ENCODE assay signal across 27 mouse cellular contexts in genomic region chr5:63634636-63635035, GRCm38 (mm10). TPM values are rescaled to one million over a fixed set of nuclear protein-coding genes. Genes with fewer than 3 reads are reported as not detected.
DNase-seq lines count a peak whose midpoint lies in the region; ATAC-seq and TF ChIP-seq lines count a peak whose summit lies in the region.
"Had no signal": no experiment of that assay in that cellular context is flagged by ENCODE, and none has a peak within 500 bp of the region (broad histone marks: within the 10 kb centered on the region; RNA-seq: fewer than 3 reads in every experiment).

No protein-coding gene starts in this region.

- no peaks in the 10 kb centered on the region for H3K9me3 ChIP-seq in midbrain, postnatal 0 days (ENCODE audit: low read length)
- H3K9me3 ChIP-seq in midbrain, embryonic 11.5 days (ENCODE audit: control insufficient read depth, low read length), result no peaks in the 10 kb centered on the region
- H3K9me3 ChIP-seq: forebrain, embryonic 13.5 days; hindbrain, embryonic 12.5 days; liver, embryonic 12.5 days; neural tube, embryonic 15.5 days had no signal

- no peaks in the 10 kb centered on the region for H3K4me1 ChIP-seq in kidney, adult 2 months (ENCODE audit: control insufficient read depth, insufficient read depth, low read length)
- no peaks in the 10 kb centered on the region for H3K4me1 ChIP-seq in midbrain, postnatal 0 days (ENCODE audit: insufficient read depth, low read length)
- H3K4me1 ChIP-seq in midbrain, embryonic 11.5 days (ENCODE audit: control insufficient read depth, insufficient read depth, low read length), result no peaks in the 10 kb centered on the region
- H3K4me1 ChIP-seq: forebrain, embryonic 13.5 days; hindbrain, embryonic 12.5 days; liver, embryonic 12.5 days; neural tube, embryonic 15.5 days had no signal

- H3K4me2 ChIP-seq in midbrain, postnatal 0 days (ENCODE audit: low read depth, low read length, poor library complexity, severe bottlenecking), result no peak overlapping the region
- H3K4me2 ChIP-seq in midbrain, embryonic 11.5 days, result no peak overlapping the region
- H3K4me2 ChIP-seq: forebrain, embryonic 13.5 days; heart, embryonic 11.5 days; hindbrain, embryonic 12.5 days; liver, embryonic 12.5 days; neural tube, embryonic 15.5 days had no signal

- H3K4me3 ChIP-seq in kidney, adult 2 months (ENCODE audit: insufficient read depth, low read depth, low read length), result no peak overlapping the region
- H3K4me3 ChIP-seq in midbrain, postnatal 0 days (ENCODE audit: low read depth, low read length), result no peak overlapping the region
- H3K4me3 ChIP-seq in midbrain, embryonic 11.5 days (ENCODE audit: low read depth, low read length), result no peak overlapping the region
- H3K4me3 ChIP-seq: forebrain, embryonic 13.5 days; hindbrain, embryonic 12.5 days; liver, embryonic 12.5 days; neural tube, embryonic 15.5 days had no signal

- H3K9ac ChIP-seq in midbrain, postnatal 0 days (replicated peaks; ENCODE audit: low read length, poor library complexity, severe bottlenecking), result no peak overlapping the region
- H3K9ac ChIP-seq in midbrain, embryonic 11.5 days (ENCODE audit: low read length), result no peak overlapping the region
- H3K9ac ChIP-seq: forebrain, embryonic 13.5 days; hindbrain, embryonic 12.5 days; liver, embryonic 12.5 days; neural tube, embryonic 15.5 days had no signal

- ATAC-seq in midbrain, postnatal 0 days (ENCODE audit: low FRiP score), result no peak
- no peak for ATAC-seq in midbrain, embryonic 11.5 days (ENCODE audit: low FRiP score)
- ATAC-seq: CD4-positive, CD25-positive, alpha-beta regulatory T cell, adult 4 months; forebrain, embryonic 13.5 days; liver, embryonic 12.5 days; Patski had no signal

- peak; percentile 15 to 22 for DNase-seq in cerebellum, postnatal 14 days
- no peak for DNase-seq in cerebellum, adult 11-12 months
- peak; percentile 4 for DNase-seq in kidney, postnatal 14 days
- no peak for DNase-seq in kidney, adult 2 months
- DNase-seq in midbrain, postnatal 0 days (ENCODE audit: low spot score), result peak; percentile 21
- DNase-seq in midbrain, embryonic 11.5 days (ENCODE audit: low spot score, missing footprints), result no peak
- no peak for DNase-seq in heart, postnatal 36 days
- DNase-seq: adrenal gland, adult 8-10 months; cerebellum, adult 11 months; heart, postnatal 10 days; kidney, adult 9 months; layer of hippocampus, postnatal 36 days; lung, adult 2 months; midbrain, embryonic 14.5 days; thymus, postnatal 25 days had no signal

- TF ChIP-seq POLR2A in kidney, adult 2 months (IDR thresholded peaks at IDR 0.05; ENCODE audit: low read depth, low read length), result no peak

- no peaks in the 10 kb centered on the region for H3K27me3 ChIP-seq in kidney, adult 2 months (replicated peaks; ENCODE audit: control insufficient read depth, insufficient read depth, low read length)
- H3K27me3 ChIP-seq in midbrain, postnatal 0 days (ENCODE audit: insufficient read depth, low read length), result no peaks in the 10 kb centered on the region
- H3K27me3 ChIP-seq in midbrain, embryonic 11.5 days (ENCODE audit: control insufficient read depth, insufficient read depth, low read length), result no peaks in the 10 kb centered on the region
- H3K27me3 ChIP-seq: forebrain, embryonic 13.5 days; hindbrain, embryonic 12.5 days; liver, embryonic 12.5 days; neural tube, embryonic 15.5 days had no signal

- no peak overlapping the region for H3K27ac ChIP-seq in kidney, adult 2 months (ENCODE audit: insufficient read depth, low read depth, low read length)
- no peak overlapping the region for H3K27ac ChIP-seq in midbrain, postnatal 0 days (ENCODE audit: low read depth, low read length)
- no peak overlapping the region for H3K27ac ChIP-seq in midbrain, embryonic 11.5 days (ENCODE audit: low read depth, low read length)
- H3K27ac ChIP-seq: forebrain, embryonic 13.5 days; hindbrain, embryonic 12.5 days; liver, embryonic 12.5 days; neural tube, embryonic 15.5 days had no signal

- intact Hi-C loops in heart, postnatal 36 days (cut with DNase I), result no loop called here

- WGBS in kidney, adult 2 months, result 47% methylated on average over 2 of the region's 2 CpGs
- WGBS in midbrain, postnatal 0 days, result 66% methylated on average over 2 of the region's 2 CpGs
- 80% methylated on average over 2 of the region's 2 CpGs for WGBS in midbrain, embryonic 11.5 days

- TF ChIP-seq CTCF in kidney, adult 2 months (conservative IDR thresholded peaks at IDR 0.05; ENCODE audit: insufficient read depth, insufficient read length, low read depth, low read length), result no peak
- no peak for TF ChIP-seq CTCF in midbrain, postnatal 0 days (IDR thresholded peaks at IDR 0.05)

- H3K36me3 ChIP-seq in kidney, adult 2 months (ENCODE audit: control insufficient read depth, insufficient read depth, low read length), result no peaks in the 10 kb centered on the region
- no peaks in the 10 kb centered on the region for H3K36me3 ChIP-seq in midbrain, postnatal 0 days (ENCODE audit: insufficient read depth, low read length)
- no peaks in the 10 kb centered on the region for H3K36me3 ChIP-seq in midbrain, embryonic 11.5 days (ENCODE audit: control insufficient read depth, insufficient read depth, low read length)
- H3K36me3 ChIP-seq: hindbrain, embryonic 12.5 days; liver, embryonic 12.5 days; neural tube, embryonic 15.5 days had no signal

RNA-seq across cellular contexts. Expression of gene Nwd2, which starts 14.3 kb away (rescaled TPM):
- polyA plus RNA-seq in kidney, adult 2 months (2012; rRNA removed), result not detected in 2 replicates
- total RNA-seq in midbrain, postnatal 0 days (2014; rRNA removed), result 20.7 and 21.0 TPM in 2 replicates
- 9.1 and 13.7 TPM in 2 replicates for polyA plus RNA-seq in midbrain, postnatal 0 days (2015; fragmentation: Nextera tagmentation; extraction: Ambion mirVana)
- 2.1 and 3.1 TPM in 2 replicates for polyA plus RNA-seq in midbrain, embryonic 11.5 days (2014; fragmentation: Nextera tagmentation; extraction: Ambion mirVana)
- not detected for total RNA-seq in heart, postnatal 36 days (2021)
- total RNA-seq: ES-E14; gastrocnemius, adult 18-20 months; gastrocnemius, postnatal 4 days; heart, postnatal 10 days; megakaryocyte, adult 5-6 weeks had no signal
- polyA plus RNA-seq: liver, embryonic 12.5 days; small intestine, adult 2 months had no signal

Comparison
In these comparisons a context has a peak if more than half of its experiments do, and no peak if none do; other contexts are left out.
1. DNase-seq: peak in cerebellum, postnatal 14 days (2 of 2), kidney, postnatal 14 days (single experiment) and midbrain, postnatal 0 days (single experiment); none in cerebellum, adult 11-12 months (single experiment), kidney, adult 2 months (single experiment), midbrain, embryonic 11.5 days (single experiment) and heart, postnatal 36 days (0 of 2).